In genomic region chr4:124944961-124945360, GRCm38 (mm10) we compare ENCODE assay signal across 18 mouse cellular contexts. TPM values are rescaled to one million over a fixed set of nuclear protein-coding genes. Genes with fewer than 3 reads are reported as not detected.
A peak's percentile ranks its signal among the peaks of the same experiment; 100 is the strongest.
DNase-seq lines count a peak whose midpoint lies in the region; ATAC-seq and TF ChIP-seq lines count a peak whose summit lies in the region.
"Had no signal": no experiment of that assay in that cellular context is flagged by ENCODE, and none has a peak within 500 bp of the region (broad histone marks: within the 10 kb centered on the region; RNA-seq: fewer than 3 reads in every experiment).

No protein-coding gene starts in this region.

- H3K27me3 ChIP-seq in kidney, postnatal 0 days (ENCODE audit: insufficient read depth, low read length) = no peaks in the 10 kb centered on the region
- H3K27me3 ChIP-seq in midbrain, postnatal 0 days (ENCODE audit: insufficient read depth, low read length) = no peaks in the 10 kb centered on the region
- H3K27me3 ChIP-seq in midbrain, embryonic 11.5 days (ENCODE audit: control insufficient read depth, insufficient read depth, low read length) = no peaks in the 10 kb centered on the region
- H3K27me3 ChIP-seq: heart, embryonic 13.5 days had no signal

- no peak overlapping the region for H3K9ac ChIP-seq in kidney, postnatal 0 days (ENCODE audit: low read depth, low read length)
- H3K9ac ChIP-seq in midbrain, postnatal 0 days (replicated peaks; ENCODE audit: low read length, poor library complexity, severe bottlenecking) = no peak overlapping the region
- H3K9ac ChIP-seq in midbrain, embryonic 11.5 days (ENCODE audit: low read length) = no peak overlapping the region
- H3K9ac ChIP-seq: heart, embryonic 13.5 days had no signal

- peak; percentile 72 for TF ChIP-seq CTCF in kidney, postnatal 0 days (IDR thresholded peaks at IDR 0.05; ENCODE audit: low read depth)
- peak; percentile 74 for TF ChIP-seq CTCF in midbrain, postnatal 0 days (IDR thresholded peaks at IDR 0.05)

- H3K4me1 ChIP-seq in kidney, postnatal 0 days (replicated peaks; ENCODE audit: insufficient read depth, low read length) = 0 out of 2 replicates have a peak, but pooled peaks cover under 1% of the 10 kb centered on the region
- no peaks in the 10 kb centered on the region for H3K4me1 ChIP-seq in midbrain, postnatal 0 days (ENCODE audit: insufficient read depth, low read length)
- H3K4me1 ChIP-seq in midbrain, embryonic 11.5 days (ENCODE audit: control insufficient read depth, insufficient read depth, low read length) = 0 out of 2 replicates have a peak, but pooled peaks cover 2% of the 10 kb centered on the region
- H3K4me1 ChIP-seq: heart, embryonic 13.5 days had no signal

- 73% methylated on average over 2 of the region's 2 CpGs for WGBS in kidney, postnatal 0 days
- 61% methylated on average over 2 of the region's 2 CpGs for WGBS in midbrain, postnatal 0 days
- 56% methylated on average over 2 of the region's 2 CpGs for WGBS in midbrain, embryonic 11.5 days

- no peak for ATAC-seq in kidney, postnatal 0 days (replicated peaks; ENCODE audit: low FRiP score, low read depth)
- no peak for ATAC-seq in midbrain, postnatal 0 days (ENCODE audit: low FRiP score)
- ATAC-seq in midbrain, embryonic 11.5 days (ENCODE audit: low FRiP score) = no peak
- ATAC-seq: midbrain, embryonic 16.5 days had no signal

- H3K4me2 ChIP-seq in kidney, postnatal 0 days (ENCODE audit: low read length) = no peak overlapping the region
- H3K4me2 ChIP-seq in midbrain, postnatal 0 days (ENCODE audit: low read depth, low read length, poor library complexity, severe bottlenecking) = no peak overlapping the region
- H3K4me2 ChIP-seq in midbrain, embryonic 11.5 days = no peak overlapping the region
- H3K4me2 ChIP-seq: heart, embryonic 13.5 days had no signal

- H3K4me3 ChIP-seq in kidney, postnatal 0 days (replicated peaks; ENCODE audit: low read depth, low read length) = no peak overlapping the region
- no peak overlapping the region for H3K4me3 ChIP-seq in midbrain, postnatal 0 days (ENCODE audit: low read depth, low read length)
- no peak overlapping the region for H3K4me3 ChIP-seq in midbrain, embryonic 11.5 days (ENCODE audit: low read depth, low read length)
- H3K4me3 ChIP-seq: heart, embryonic 13.5 days; hindbrain, embryonic 10.5 days had no signal

- DNase-seq in embryo, embryonic 10 days (ENCODE audit: low spot score) = peak; percentile 66
- no peak for DNase-seq in embryo, embryonic 9.5 days (ENCODE audit: extremely low spot score)
- peak; percentile 70 for DNase-seq in kidney, postnatal 0 days (ENCODE audit: low spot score)
- no peak for DNase-seq in kidney, postnatal 14 days
- DNase-seq in midbrain, postnatal 0 days (ENCODE audit: low spot score) = peak; percentile 21
- no peak for DNase-seq in midbrain, embryonic 11.5 days (ENCODE audit: low spot score, missing footprints)
- no peak for DNase-seq in spleen, adult 12 weeks (ENCODE audit: low spot score)
- DNase-seq in layer of hippocampus, postnatal 25 days (ENCODE audit: extremely low spot score in 1 of 2, low spot score in 1 of 2) = no peak
- DNase-seq: cerebellum, adult 11-12 months; gastrocnemius, postnatal 10 days; kidney, adult 11 months; kidney, postnatal 36 days; right cerebral cortex, adult 18-20 months; thymus, postnatal 4 days had no signal

- no peak overlapping the region for H3K27ac ChIP-seq in kidney, postnatal 0 days
- H3K27ac ChIP-seq in midbrain, postnatal 0 days (ENCODE audit: low read depth, low read length) = no peak overlapping the region
- H3K27ac ChIP-seq in midbrain, embryonic 11.5 days (ENCODE audit: low read depth, low read length) = no peak overlapping the region
- H3K27ac ChIP-seq: heart, embryonic 13.5 days; hindbrain, embryonic 10.5 days; macrophage had no signal

- no peaks in the 10 kb centered on the region for H3K9me3 ChIP-seq in kidney, postnatal 0 days (replicated peaks; ENCODE audit: low read length)
- no peaks in the 10 kb centered on the region for H3K9me3 ChIP-seq in midbrain, postnatal 0 days (ENCODE audit: low read length)
- no peaks in the 10 kb centered on the region for H3K9me3 ChIP-seq in midbrain, embryonic 11.5 days (ENCODE audit: control insufficient read depth, low read length)
- H3K9me3 ChIP-seq: heart, embryonic 13.5 days; hindbrain, embryonic 10.5 days had no signal

- H3K36me3 ChIP-seq in kidney, postnatal 0 days (ENCODE audit: insufficient read depth, low read length) = peaks cover 10% of the 10 kb centered on the region; the same call in 1 of the 2 replicates
- H3K36me3 ChIP-seq in midbrain, postnatal 0 days (ENCODE audit: insufficient read depth, low read length) = peaks cover 14% of the 10 kb centered on the region
- H3K36me3 ChIP-seq in midbrain, embryonic 11.5 days (ENCODE audit: control insufficient read depth, insufficient read depth, low read length) = no peaks in the 10 kb centered on the region

RNA-seq across cellular contexts. Expression of gene Cdca8, which starts 5.8 kb away (rescaled TPM):
- 42.8 and 53.9 TPM in 2 replicates for polyA plus RNA-seq in kidney, postnatal 0 days (2015; fragmentation: Nextera tagmentation; extraction: Ambion mirVana)
- 3.0 and 6.3 TPM in 2 replicates for total RNA-seq in midbrain, postnatal 0 days (2014; rRNA removed)
- polyA plus RNA-seq in midbrain, postnatal 0 days (2015; fragmentation: Nextera tagmentation; extraction: Ambion mirVana) = 10.3 and 14.8 TPM in 2 replicates
- polyA plus RNA-seq in midbrain, embryonic 11.5 days (2014; fragmentation: Nextera tagmentation; extraction: Ambion mirVana) = 244 and 248 TPM in 2 replicates
- total RNA-seq in layer of hippocampus, postnatal 25 days (2021) = 1 to 10 TPM; 2.2 to 2.6 TPM

RNA-seq across cellular contexts. Expression of gene 9930104L06Rik, which starts 8.1 kb away (rescaled TPM):
- 7.4 and 8.3 TPM in 2 replicates for polyA plus RNA-seq in kidney, postnatal 0 days (2015; fragmentation: Nextera tagmentation; extraction: Ambion mirVana)
- total RNA-seq in midbrain, postnatal 0 days (2014; rRNA removed) = 15.6 and 21.7 TPM in 2 replicates
- 8.9 and 9.3 TPM in 2 replicates for polyA plus RNA-seq in midbrain, postnatal 0 days (2015; fragmentation: Nextera tagmentation; extraction: Ambion mirVana)
- polyA plus RNA-seq in midbrain, embryonic 11.5 days (2014; fragmentation: Nextera tagmentation; extraction: Ambion mirVana) = 3.8 and 4.3 TPM in 2 replicates
- 10 to 100 TPM; 20.1 to 20.4 TPM for total RNA-seq in layer of hippocampus, postnatal 25 days (2021)

RNA-seq across cellular contexts. Expression of gene Rspo1, which starts 41.3 kb away (rescaled TPM):
- polyA plus RNA-seq in kidney, postnatal 0 days (2015; fragmentation: Nextera tagmentation; extraction: Ambion mirVana) = 13.6 and 17.4 TPM in 2 replicates
- 2.5 and 3.0 TPM in 2 replicates for total RNA-seq in midbrain, postnatal 0 days (2014; rRNA removed)
- polyA plus RNA-seq in midbrain, postnatal 0 days (2015; fragmentation: Nextera tagmentation; extraction: Ambion mirVana) = 1.2 and 1.8 TPM in 2 replicates
- 9.0 and 11.9 TPM in 2 replicates for polyA plus RNA-seq in midbrain, embryonic 11.5 days (2014; fragmentation: Nextera tagmentation; extraction: Ambion mirVana)
- total RNA-seq in layer of hippocampus, postnatal 25 days (2021) = 1 to 10 TPM; 7.4 to 7.9 TPM
- polyA plus RNA-seq: macrophage had no signal

Comparison
In these comparisons a context has a peak if more than half of its experiments do, and no peak if none do; other contexts are left out.
1. DNase-seq: peak in embryo, embryonic 10 days (single experiment), kidney, postnatal 0 days (single experiment) and midbrain, postnatal 0 days (single experiment); none in embryo, embryonic 9.5 days (single experiment), kidney, postnatal 14 days (single experiment), midbrain, embryonic 11.5 days (single experiment), spleen, adult 12 weeks (single experiment) and layer of hippocampus, postnatal 25 days (0 of 2).